ENCODE assay signal across 9 mouse cellular contexts in the genomic region with DNA sequence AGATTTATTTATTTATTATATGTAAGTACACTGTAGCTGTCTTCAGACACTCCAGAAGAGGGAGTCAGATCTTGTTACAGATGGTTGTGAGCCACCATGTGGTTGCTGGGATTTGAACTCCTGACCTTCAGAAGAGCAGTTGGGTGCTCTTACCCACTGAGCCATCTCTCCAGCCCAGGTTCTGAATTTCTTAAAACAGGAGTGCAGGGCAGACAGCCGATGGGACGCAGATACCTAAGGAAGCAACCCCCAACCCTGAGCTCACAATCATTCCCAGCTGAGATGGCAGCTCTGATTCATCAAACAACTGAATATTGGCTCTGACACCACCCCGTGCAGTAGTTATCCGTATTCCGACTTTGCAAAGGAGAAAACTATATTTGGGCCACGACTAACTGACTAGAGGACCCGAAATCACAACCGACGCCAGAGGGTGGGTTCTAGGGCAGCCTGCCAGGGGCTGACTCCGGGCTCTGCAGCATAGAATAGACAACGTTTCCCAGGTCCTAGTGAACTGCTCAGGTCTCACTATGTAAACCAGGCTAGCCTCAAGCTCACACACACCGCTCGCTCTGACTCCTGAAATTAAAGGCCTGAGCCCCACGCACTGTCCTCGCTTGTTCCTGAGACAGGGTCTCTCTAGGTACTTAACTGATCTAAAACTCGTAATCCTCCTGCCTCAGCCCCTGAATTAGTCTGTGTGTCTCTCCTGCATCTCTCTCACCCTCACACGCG. TPM values are rescaled to one million over a fixed set of nuclear protein-coding genes. Genes with fewer than 3 reads are reported as not detected.
DNase-seq lines count a peak whose midpoint lies in the region; ATAC-seq lines count a peak whose summit lies in the region.
"Had no signal": no experiment of that assay in that cellular context is flagged by ENCODE, and none has a peak within 500 bp of the region (broad histone marks: within the 10 kb centered on the region; RNA-seq: fewer than 3 reads in every experiment).

No protein-coding gene starts in this region.

- no peaks in the 10 kb centered on the region for H3K9me3 ChIP-seq in kidney, embryonic 15.5 days (replicated peaks)
- H3K9me3 ChIP-seq in midbrain, embryonic 13.5 days, result no peaks in the 10 kb centered on the region

- H3K27ac ChIP-seq in kidney, embryonic 15.5 days, result 0 out of 2 replicates have a peak overlapping the region, but pooled peaks have one; percentile 96
- H3K27ac ChIP-seq in midbrain, embryonic 13.5 days, result no peak overlapping the region

- peak overlapping the region; percentile 72 for H3K4me2 ChIP-seq in kidney, embryonic 15.5 days
- peak overlapping the region; percentile 62 for H3K4me2 ChIP-seq in midbrain, embryonic 13.5 days (replicated peaks)

- no peak for DNase-seq in kidney, adult 8-10 months
- DNase-seq in Muller cell, postnatal 12 days (ENCODE audit: inconsistent ontology term), result peak; percentile 6
- DNase-seq in heart, postnatal 4 days, result peak; percentile 35
- DNase-seq in yolk sac, embryonic 10.5 days (ENCODE audit: low spot score), result no peak
- DNase-seq in kidney, postnatal 14 days, result no peak
- DNase-seq in urinary bladder, adult 2 months (ENCODE audit: low spot score), result no peak

- ATAC-seq in kidney, embryonic 15.5 days (replicated peaks; ENCODE audit: low FRiP score), result no peak
- ATAC-seq in midbrain, embryonic 13.5 days, result no peak

- H3K36me3 ChIP-seq in kidney, embryonic 15.5 days, result peaks cover 6% of the 10 kb centered on the region
- H3K36me3 ChIP-seq in midbrain, embryonic 13.5 days, result 0 out of 2 replicates have a peak, but pooled peaks cover 1% of the 10 kb centered on the region

- H3K4me1 ChIP-seq in kidney, embryonic 15.5 days, result peaks cover 11% of the 10 kb centered on the region
- peaks cover 8% of the 10 kb centered on the region for H3K4me1 ChIP-seq in midbrain, embryonic 13.5 days (replicated peaks)

- peak overlapping the region; percentile 62 for H3K9ac ChIP-seq in kidney, embryonic 15.5 days
- peak overlapping the region; percentile 72 for H3K9ac ChIP-seq in midbrain, embryonic 13.5 days (replicated peaks)

- peak overlapping the region; percentile 69 for H3K4me3 ChIP-seq in kidney, embryonic 15.5 days (replicated peaks)
- H3K4me3 ChIP-seq in midbrain, embryonic 13.5 days (replicated peaks), result peak overlapping the region; percentile 61

- H3K27me3 ChIP-seq in kidney, embryonic 15.5 days, result no peaks in the 10 kb centered on the region
- H3K27me3 ChIP-seq in midbrain, embryonic 13.5 days, result no peaks in the 10 kb centered on the region

- WGBS in kidney, embryonic 15.5 days, result 70% methylated on average over 18 of the region's 18 CpGs
- 70% methylated on average over 18 of the region's 18 CpGs for WGBS in midbrain, embryonic 13.5 days

RNA-seq across cellular contexts. Expression of a gene that starts 1.1 kb away (rescaled TPM):
- 36.0 and 40.6 TPM in 2 replicates for polyA plus RNA-seq in kidney, embryonic 15.5 days (2015; fragmentation: Nextera tagmentation; extraction: Ambion mirVana)
- total RNA-seq in heart, postnatal 4 days (2021), result 10 to 100 TPM; 13.1 to 14.9 TPM
- 22.9 and 24.6 TPM in 2 replicates for polyA plus RNA-seq in midbrain, embryonic 13.5 days (2015; fragmentation: Nextera tagmentation; extraction: Ambion mirVana)
- polyA plus RNA-seq in urinary bladder, adult 2 months (2012; rRNA removed), result 3.8 and 5.4 TPM in 2 replicates

RNA-seq across cellular contexts. Expression of a gene that starts 9.7 kb away (rescaled TPM):
- polyA plus RNA-seq in kidney, embryonic 15.5 days (2015; fragmentation: Nextera tagmentation; extraction: Ambion mirVana), result 0.32 TPM in 1 of 2 replicates, not detected in the other
- 1 to 10 TPM in 1 of 2 experiments, under 1 TPM in 1; 0.71 to 1.2 TPM for total RNA-seq in heart, postnatal 4 days (2021)
- 0.42 and 0.53 TPM in 2 replicates for polyA plus RNA-seq in midbrain, embryonic 13.5 days (2015; fragmentation: Nextera tagmentation; extraction: Ambion mirVana)
- polyA plus RNA-seq in urinary bladder, adult 2 months (2012; rRNA removed), result not detected in 2 replicates
- total RNA-seq: neutrophil, adult 5-6 weeks had no signal

RNA-seq across cellular contexts. Expression of a gene that starts 30.3 kb away (rescaled TPM):
- 124 and 129 TPM in 2 replicates for polyA plus RNA-seq in kidney, embryonic 15.5 days (2015; fragmentation: Nextera tagmentation; extraction: Ambion mirVana)
- 10 to 100 TPM; 50.1 to 55.5 TPM for total RNA-seq in heart, postnatal 4 days (2021)
- polyA plus RNA-seq in midbrain, embryonic 13.5 days (2015; fragmentation: Nextera tagmentation; extraction: Ambion mirVana), result 116 and 118 TPM in 2 replicates
- 114 and 117 TPM in 2 replicates for polyA plus RNA-seq in urinary bladder, adult 2 months (2012; rRNA removed)

RNA-seq across cellular contexts. Expression of a gene that starts 32.3 kb away (rescaled TPM):
- polyA plus RNA-seq in kidney, embryonic 15.5 days (2015; fragmentation: Nextera tagmentation; extraction: Ambion mirVana), result 33.2 and 36.2 TPM in 2 replicates
- total RNA-seq in heart, postnatal 4 days (2021), result 10 to 100 TPM; 30.5 to 33.9 TPM
- polyA plus RNA-seq in midbrain, embryonic 13.5 days (2015; fragmentation: Nextera tagmentation; extraction: Ambion mirVana), result 24.7 and 25.5 TPM in 2 replicates
- 28.6 and 32.9 TPM in 2 replicates for polyA plus RNA-seq in urinary bladder, adult 2 months (2012; rRNA removed)

RNA-seq across cellular contexts. Expression of a gene that starts 36.6 kb away (rescaled TPM):
- polyA plus RNA-seq in kidney, embryonic 15.5 days (2015; fragmentation: Nextera tagmentation; extraction: Ambion mirVana), result 52.3 and 61.1 TPM in 2 replicates
- total RNA-seq in heart, postnatal 4 days (2021), result 10 to 100 TPM; 26.5 to 30.2 TPM
- polyA plus RNA-seq in midbrain, embryonic 13.5 days (2015; fragmentation: Nextera tagmentation; extraction: Ambion mirVana), result 50.6 and 55.6 TPM in 2 replicates
- 31.1 and 31.8 TPM in 2 replicates for polyA plus RNA-seq in urinary bladder, adult 2 months (2012; rRNA removed)

Comparison
In these comparisons a context has a peak if more than half of its experiments do, and no peak if none do; other contexts are left out.
1. DNase-seq: peak in Muller cell, postnatal 12 days (single experiment) and heart, postnatal 4 days (single experiment); none in kidney, adult 8-10 months (0 of 2), yolk sac, embryonic 10.5 days (single experiment), kidney, postnatal 14 days (single experiment) and urinary bladder, adult 2 months (single experiment).